Mouse (Mus musculus) lung, postnatal 0 days (tissue): ENCODE results near the gene Lancl2.

Experiments used
- CTCF ChIP-seq: IDR thresholded peaks from 2 replicates; pipeline ENCODE4 v1.5.1; 2016; ENCODE audit warnings: antibody characterized with exemption, mild to moderate bottlenecking
- EP300 ChIP-seq: IDR thresholded peaks from 2 replicates; pipeline ENCODE4 v1.6.1; 2016; ENCODE audit warnings: antibody characterized with exemption, mild to moderate bottlenecking, control low read depth

DNA sequence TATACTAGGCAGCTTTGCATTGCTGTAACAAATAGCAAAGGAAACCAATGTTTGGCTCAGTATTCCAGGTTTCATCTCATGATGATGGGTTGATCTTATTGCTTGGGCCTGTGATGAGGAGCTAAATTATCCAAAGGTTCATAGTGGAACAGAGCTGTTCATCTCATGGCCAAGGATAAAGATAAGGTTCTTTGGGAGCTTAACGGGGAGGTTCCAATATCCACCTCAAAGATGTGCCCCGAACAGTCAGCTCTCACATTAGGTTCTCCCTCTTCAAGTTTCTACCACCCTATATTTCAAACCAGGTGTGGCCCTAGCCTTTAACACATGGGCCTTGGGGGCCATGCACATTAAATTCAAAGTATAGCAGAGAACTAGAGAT lies 43.4 kb downstream of the Lancl2 start:
- TF ChIP-seq CTCF (no peak), EP300 (no peak)
